Mouse (Mus musculus) myocyte (in vitro differentiated cells): ENCODE results near the gene Ccdc181.

Experiments used
- MAX ChIP-seq: IDR thresholded peaks from one replicate; pipeline ENCODE4 v1.6.1; 2011; ENCODE audit warnings: low read depth, mild to moderate bottlenecking, control low read depth
- POLR2A ChIP-seq: IDR thresholded peaks from one replicate; pipeline ENCODE4 v1.6.1; 2011; ENCODE audit warnings: low read depth, mild to moderate bottlenecking, control low read depth, moderate library complexity; ENCODE audit not compliant: insufficient read length

GRCm38 (mm10) chr1:164279332-164279731 lies 3.9 kb downstream of the Ccdc181 start:
- TF ChIP-seq POLR2A (no peak), MAX (no peak)
